Mouse (Mus musculus): ENCODE results near the gene Bmpr1a.

- TF ChIP-seq GATA1 (IDR thresholded peaks at IDR 0.05; ENCODE audit: borderline replicate concordance, low read length) (no peak), FLI1 (IDR thresholded peaks at IDR 0.05; ENCODE audit: low read length) (no peak)
These were observed 82.1 kb downstream of the Bmpr1a start for GRCm38 (mm10) chr14:34421078-34421477.
